Mouse (Mus musculus): ENCODE measurements around the gene Sidt2. TPM values are rescaled to one million over a fixed set of nuclear protein-coding genes. Genes with fewer than 3 reads are reported as not detected.

Sidt2 gene
- polyA plus RNA-seq, 1 experiment from 2014 or later, result 22.6 TPM

DNA sequence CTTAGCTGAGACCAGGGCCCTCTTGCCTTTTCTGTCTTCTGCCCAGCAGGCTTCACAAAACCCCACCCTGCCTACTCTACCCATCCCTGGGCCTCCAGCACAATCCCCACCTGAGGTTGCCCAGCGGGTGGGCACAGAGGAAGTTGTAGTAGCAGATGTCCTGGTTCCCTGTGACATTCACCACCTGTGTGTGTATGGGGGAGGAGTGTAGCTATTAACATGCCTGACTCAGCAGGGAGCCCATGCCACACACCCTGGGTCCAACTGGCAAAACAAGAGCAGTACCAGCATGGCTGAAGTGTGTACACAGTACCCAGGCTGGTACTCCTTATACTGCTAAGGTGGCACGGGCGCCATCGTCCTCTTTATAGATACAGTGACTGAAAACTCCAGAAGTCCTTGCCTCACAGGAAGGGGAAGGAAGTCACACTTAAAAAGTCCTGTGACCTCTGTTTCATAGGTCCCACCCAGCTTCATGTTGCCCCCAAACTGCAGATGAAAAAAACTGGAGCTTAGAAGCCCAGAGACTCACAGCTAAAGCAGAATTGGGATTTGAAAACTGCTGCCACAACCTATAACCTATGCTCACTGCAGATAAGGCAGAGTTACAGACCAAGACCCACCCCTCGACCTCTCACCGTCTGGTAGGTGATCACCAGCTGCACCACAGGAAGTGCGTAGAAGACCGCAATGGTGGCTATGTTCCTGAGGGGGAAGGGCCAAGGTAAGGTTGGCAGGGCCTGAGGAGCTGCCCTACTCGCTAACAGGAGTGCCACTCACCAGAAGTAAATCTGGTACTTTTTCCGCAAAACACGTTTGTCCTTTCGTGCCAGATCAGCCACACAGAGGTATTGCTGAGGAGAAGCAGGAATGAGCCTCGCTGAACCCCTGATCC lies 10.3 kb downstream of the Sidt2 start:
- no peaks in the 10 kb centered on the region for H3K4me1 ChIP-seq
- no peak overlapping the region for H3K4me2 ChIP-seq
- H3K4me3 ChIP-seq, result no peak overlapping the region
- no peaks in the 10 kb centered on the region for H3K9me3 ChIP-seq (replicated peaks)
- ATAC-seq, result no peak
- H3K36me3 ChIP-seq (ENCODE audit: poor library complexity, severe bottlenecking), result peaks cover 94% of the 10 kb centered on the region
- WGBS, result 88% methylated on average over 13 of the region's 13 CpGs
- H3K27ac ChIP-seq, result no peak overlapping the region
- no peak overlapping the region for H3K9ac ChIP-seq
- no peaks in the 10 kb centered on the region for H3K27me3 ChIP-seq

DNA sequence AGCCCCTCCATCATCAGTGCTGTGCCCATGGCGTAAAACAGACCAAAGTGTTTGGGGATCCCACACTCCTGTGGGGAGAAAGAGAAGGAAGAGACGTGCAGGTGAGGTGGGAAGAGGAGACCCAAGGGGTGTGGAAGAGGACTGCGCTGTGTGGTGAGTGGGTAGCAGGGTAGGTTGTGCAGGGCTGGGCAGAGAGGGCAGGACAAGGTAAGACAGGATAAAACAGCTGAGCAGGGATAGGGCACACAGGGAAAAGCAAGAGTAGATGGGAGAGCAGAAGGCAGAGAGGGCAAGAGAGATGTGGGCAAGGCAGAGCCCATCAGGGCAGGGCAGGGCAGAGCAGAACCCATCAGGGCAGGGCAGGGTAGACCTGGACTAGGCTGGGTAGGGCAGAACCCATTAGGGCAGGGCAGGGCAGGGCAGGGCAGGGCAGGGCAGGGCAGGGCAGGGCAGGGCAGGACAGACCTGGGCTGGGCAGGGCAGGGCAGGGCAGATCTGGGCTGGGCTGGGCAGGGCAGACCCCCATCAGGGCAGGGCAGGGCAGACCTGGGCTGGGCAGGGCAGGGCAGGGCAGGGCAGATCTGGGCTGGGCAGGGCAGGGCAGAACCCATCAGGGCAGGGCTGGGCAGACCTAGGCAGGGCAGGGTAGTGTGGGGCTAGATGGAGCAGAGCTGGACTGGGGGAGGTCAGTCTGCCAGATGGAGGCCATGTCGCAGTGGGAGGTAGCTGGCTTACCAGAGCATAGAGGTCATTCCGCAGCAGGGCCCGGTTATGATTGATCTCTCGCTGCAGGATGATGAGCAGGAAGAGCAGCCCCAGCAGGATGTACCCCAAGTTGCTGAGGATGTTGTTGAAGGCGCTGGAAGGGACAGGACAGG lies 11.2 kb downstream of the Sidt2 start:
- WGBS, result 92% methylated on average over 8 of the region's 8 CpGs
- Histone ChIP-seq H3K9ac (no peak overlapping the region), H3K36me3 (ENCODE audit: poor library complexity, severe bottlenecking) (peaks cover 94% of the 10 kb centered on the region), H3K4me3 (no peak overlapping the region), H3K9me3 (replicated peaks) (no peaks in the 10 kb centered on the region), H3K4me1 (no peaks in the 10 kb centered on the region), H3K27me3 (no peaks in the 10 kb centered on the region), H3K27ac (no peak overlapping the region), H3K4me2 (no peak overlapping the region)
- ATAC-seq, result no peak

DNA sequence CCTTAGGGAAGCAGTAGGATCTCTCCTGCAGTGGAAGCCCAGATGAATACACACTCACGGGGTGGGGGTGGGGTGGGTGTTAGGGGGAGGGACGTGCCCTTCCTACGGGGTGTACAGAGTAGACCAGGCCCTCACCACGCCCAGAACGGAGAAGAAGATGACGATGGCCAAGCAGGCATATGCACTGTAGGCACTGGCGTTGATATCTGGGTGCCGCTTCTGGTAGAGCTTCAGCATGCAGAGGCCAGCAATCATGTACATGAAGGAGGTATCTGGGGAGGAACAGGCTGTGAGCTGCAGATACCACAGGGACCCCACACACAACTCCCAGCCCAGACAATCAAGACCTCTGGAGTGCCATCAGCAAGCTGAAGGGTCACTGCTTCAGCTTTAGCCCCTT lies 12.1 kb downstream of the Sidt2 start:
- WGBS, result 88% methylated on average over 8 of the region's 8 CpGs
- ATAC-seq, result no peak

GRCm38 (mm10) chr9:45942464-45942863 lies 12.6 kb downstream of the Sidt2 start:
- 92% methylated on average over 16 of the region's 16 CpGs for WGBS
- H3K9me3 ChIP-seq (replicated peaks), result no peaks in the 10 kb centered on the region
- no peak overlapping the region for H3K4me3 ChIP-seq
- peaks cover 90% of the 10 kb centered on the region for H3K36me3 ChIP-seq (ENCODE audit: poor library complexity, severe bottlenecking)
- ATAC-seq, result no peak
- no peaks in the 10 kb centered on the region for H3K4me1 ChIP-seq
- no peak overlapping the region for H3K27ac ChIP-seq
- no peak overlapping the region for H3K4me2 ChIP-seq
- no peaks in the 10 kb centered on the region for H3K27me3 ChIP-seq
- H3K9ac ChIP-seq, result no peak overlapping the region

More for the DNA sequence above, 12.1 kb downstream of the Sidt2 start:
- Histone ChIP-seq H3K36me3 (ENCODE audit: poor library complexity, severe bottlenecking) (peaks cover 94% of the 10 kb centered on the region), H3K9me3 (replicated peaks) (no peaks in the 10 kb centered on the region), H3K27me3 (no peaks in the 10 kb centered on the region), H3K4me1 (no peaks in the 10 kb centered on the region), H3K4me2 (no peak overlapping the region), H3K9ac (no peak overlapping the region), H3K4me3 (no peak overlapping the region), H3K27ac (no peak overlapping the region)

DNA sequence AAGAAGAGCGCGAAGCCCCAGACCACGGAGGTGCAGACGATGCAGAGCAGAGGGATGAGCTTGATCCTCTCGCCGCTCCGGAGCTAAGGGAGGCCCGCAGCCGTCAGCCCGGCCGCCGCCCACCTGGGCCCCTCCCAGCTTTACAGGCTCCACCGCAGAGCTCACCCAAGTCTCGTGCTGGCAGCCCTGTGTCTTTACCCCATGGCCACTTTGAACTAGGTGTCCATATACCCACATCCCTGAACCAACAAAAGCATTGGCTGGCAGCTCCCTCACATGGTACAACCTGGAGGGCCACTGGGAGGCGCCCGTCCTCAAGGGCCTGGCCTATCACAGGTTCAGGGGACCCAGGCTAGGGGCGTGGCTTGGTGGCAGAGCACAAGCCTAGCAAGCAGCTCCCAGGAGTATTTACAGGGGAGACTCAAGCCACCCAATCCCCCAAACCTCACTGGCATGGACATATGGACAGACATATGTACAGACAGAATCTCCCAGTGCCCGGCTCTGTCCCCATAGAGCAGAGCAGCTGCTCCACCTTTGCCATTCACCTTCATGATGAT lies 13.6 kb downstream of the Sidt2 start:
- Histone ChIP-seq H3K4me2 (no peak overlapping the region), H3K9ac (no peak overlapping the region), H3K4me1 (peaks cover under 1% of the 10 kb centered on the region; the same call in 1 of the 2 replicates), H3K9me3 (replicated peaks) (no peaks in the 10 kb centered on the region), H3K27me3 (peaks cover 2% of the 10 kb centered on the region; the same call in 1 of the 2 replicates), H3K27ac (no peak overlapping the region), H3K4me3 (no peak overlapping the region), H3K36me3 (ENCODE audit: poor library complexity, severe bottlenecking) (peaks cover 79% of the 10 kb centered on the region)
- 0 out of 2 replicates have a peak, but pooled peaks have one; percentile 10 for ATAC-seq
- WGBS, result 59% methylated on average over 18 of the region's 18 CpGs

GRCm38 (mm10) chr9:45939794-45940193 lies 15.3 kb downstream of the Sidt2 start:
- peaks cover 63% of the 10 kb centered on the region for H3K36me3 ChIP-seq (ENCODE audit: poor library complexity, severe bottlenecking)

GRCm38 (mm10) chr9:45938952-45939637 lies 16.0 kb downstream of the Sidt2 start:
- 89% methylated on average over 15 of the region's 15 CpGs for WGBS
- Histone ChIP-seq H3K4me2 (no peak overlapping the region), H3K36me3 (ENCODE audit: poor library complexity, severe bottlenecking) (peaks cover 56% of the 10 kb centered on the region), H3K9ac (no peak overlapping the region), H3K4me1 (peaks cover 8% of the 10 kb centered on the region; the same call in 1 of the 2 replicates), H3K9me3 (replicated peaks) (no peaks in the 10 kb centered on the region), H3K27ac (no peak overlapping the region), H3K4me3 (no peak overlapping the region), H3K27me3 (peaks cover 4% of the 10 kb centered on the region; the same call in 1 of the 2 replicates)
- no peak for ATAC-seq

More at GRCm38 (mm10) chr9:45939794-45940193, 15.3 kb downstream of the Sidt2 start:
- no peak for ATAC-seq
- peaks cover 8% of the 10 kb centered on the region; the same call in 1 of the 2 replicates for H3K4me1 ChIP-seq
- no peak overlapping the region for H3K4me3 ChIP-seq
- 97% methylated on average over 6 of the region's 6 CpGs for WGBS
- H3K27ac ChIP-seq, result no peak overlapping the region
- H3K4me2 ChIP-seq, result no peak overlapping the region
- H3K9me3 ChIP-seq (replicated peaks), result no peaks in the 10 kb centered on the region
- H3K27me3 ChIP-seq, result peaks cover 4% of the 10 kb centered on the region; the same call in 1 of the 2 replicates
- H3K9ac ChIP-seq, result no peak overlapping the region

DNA sequence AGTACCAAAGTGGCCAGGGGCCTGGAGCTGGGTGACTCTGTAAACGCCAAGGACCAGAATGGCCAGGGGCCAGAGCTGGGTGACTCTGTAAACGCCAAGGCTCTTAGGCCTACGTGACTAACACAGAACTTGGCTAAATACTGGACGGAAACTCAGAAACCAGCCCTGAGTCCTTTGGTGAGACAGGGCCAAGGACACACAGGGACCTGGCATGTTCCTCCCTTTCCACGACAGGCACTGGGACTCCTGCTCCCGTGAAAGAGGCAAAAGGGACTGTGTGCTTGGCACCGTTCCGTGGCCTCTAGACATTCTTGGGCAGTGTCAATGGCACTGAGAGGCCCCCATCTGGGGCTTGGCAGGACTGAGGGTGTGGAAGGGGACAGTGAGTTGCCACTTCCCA lies 17.0 kb downstream of the Sidt2 start:
- peaks cover 8% of the 10 kb centered on the region; the same call in 1 of the 2 replicates for H3K4me1 ChIP-seq
- peaks cover 4% of the 10 kb centered on the region; the same call in 1 of the 2 replicates for H3K27me3 ChIP-seq
- H3K27ac ChIP-seq, result no peak overlapping the region
- WGBS, result 94% methylated on average over 8 of the region's 8 CpGs
- no peak overlapping the region for H3K9ac ChIP-seq
- H3K4me3 ChIP-seq, result no peak overlapping the region
- H3K9me3 ChIP-seq (replicated peaks), result no peaks in the 10 kb centered on the region
- ATAC-seq, result no peak
- no peak overlapping the region for H3K4me2 ChIP-seq
- peaks cover 46% of the 10 kb centered on the region for H3K36me3 ChIP-seq (ENCODE audit: poor library complexity, severe bottlenecking)

GRCm38 (mm10) chr9:45936883-45937282 lies 18.2 kb downstream of the Sidt2 start:
- Histone ChIP-seq H3K4me3 (no peak overlapping the region), H3K9ac (no peak overlapping the region), H3K27me3 (peaks cover 4% of the 10 kb centered on the region; the same call in 1 of the 2 replicates), H3K36me3 (ENCODE audit: poor library complexity, severe bottlenecking) (peaks cover 34% of the 10 kb centered on the region), H3K4me1 (peaks cover 14% of the 10 kb centered on the region; the same call in 1 of the 2 replicates), H3K27ac (no peak overlapping the region), H3K9me3 (replicated peaks) (no peaks in the 10 kb centered on the region), H3K4me2 (no peak overlapping the region)
- peak; percentile 41; the same call in 1 of the 2 replicates for ATAC-seq
- WGBS, result 31% methylated on average over 3 of the region's 3 CpGs

DNA sequence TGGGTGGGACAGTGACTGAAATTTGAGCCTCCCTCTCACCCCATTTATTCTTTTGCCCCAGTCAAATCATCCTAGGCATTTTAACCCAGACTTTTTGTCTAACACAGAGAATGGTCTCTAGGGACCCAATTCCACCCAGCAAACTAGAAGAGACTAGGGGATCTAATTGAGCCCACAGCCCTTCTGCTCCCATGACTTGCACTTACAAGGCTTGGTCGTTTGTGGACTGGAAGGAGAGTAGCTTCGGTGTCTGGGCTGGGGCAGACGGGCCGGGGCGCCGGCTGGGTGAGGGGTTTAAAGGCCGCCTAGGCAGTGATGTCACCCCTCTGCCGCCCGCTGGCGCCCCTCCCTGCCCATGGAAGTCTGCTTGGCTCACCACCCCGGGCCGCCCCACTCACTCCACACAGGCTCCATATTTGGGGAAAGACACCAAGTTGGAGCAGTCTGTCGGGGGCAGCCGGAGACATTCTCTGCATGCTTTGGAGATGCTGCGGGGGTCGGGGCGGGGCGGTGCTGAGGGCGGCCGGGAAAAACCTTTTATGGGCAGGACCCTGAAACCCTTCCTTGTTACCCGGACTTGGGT lies 19.3 kb downstream of the Sidt2 start, which contains the start of gene Tagln:
Gene Tagln (minus strand): TSS at position 431 of the 583 bp plus-strand sequence.
- peak within 1 kb of the TSS; percentile 22; the same call in 1 of the 2 replicates for H3K9ac ChIP-seq

More for the DNA sequence above, 19.3 kb downstream of the Sidt2 start, which contains the start of gene Tagln:
- peaks cover 32% of the 10 kb centered on the region for H3K36me3 ChIP-seq (ENCODE audit: poor library complexity, severe bottlenecking)
- H3K4me3 ChIP-seq, result no peak within 1 kb of the TSS
- ATAC-seq, result no peak
- H3K27ac ChIP-seq, result no peak within 1 kb of the TSS
- 9% methylated on average over 21 of the region's 21 CpGs for WGBS
- peak within 1 kb of the TSS; percentile 39 for H3K4me2 ChIP-seq
- peaks cover 4% of the 10 kb centered on the region; the same call in 1 of the 2 replicates for H3K27me3 ChIP-seq
- H3K4me1 ChIP-seq, result peaks cover 14% of the 10 kb centered on the region; the same call in 1 of the 2 replicates
- H3K9me3 ChIP-seq (replicated peaks), result no peaks in the 10 kb centered on the region
